Mouse (Mus musculus) bone marrow macrophage, adult 2 months (primary cell): ENCODE data around the gene Mpzl3.

Experiments used
- CTCF ChIP-seq: IDR thresholded peaks from 2 replicates; pipeline ENCODE4 v1.5.1; 2012; ENCODE audit warnings: low read depth, mild to moderate bottlenecking, low read length, moderate library complexity
- POLR2A ChIP-seq: IDR thresholded peaks from 2 replicates; pipeline ENCODE4 v1.6.1; 2012; ENCODE audit warnings: mild to moderate bottlenecking, low read depth, low read length, borderline replicate concordance

GRCm38 (mm10) chr9:45126941-45127340, 72.0 kb downstream of the Mpzl3 start:
- no peak for TF ChIP-seq CTCF
- TF ChIP-seq POLR2A, result no peak
